Mouse (Mus musculus) heart, embryonic 16.5 days (tissue): ENCODE data around the gene Dab1. TPM values are rescaled to one million over a fixed set of nuclear protein-coding genes. Genes with fewer than 3 reads are reported as not detected.

ENCODE experiments used
- ATAC-seq: fragments of 200-750 bp; cut with Nextera tagmentation; replicated peaks from 2 replicates; pipeline ENCODE4 v1.8.0; 2017; ENCODE audit warnings: moderate number of reproducible peaks; ENCODE audit not compliant: insufficient read depth, low FRiP score; ENCODE audit errors: extremely low read depth
- H3K27ac ChIP-seq: fragments of 300-500 bp; sonication (generic); 2 replicates; pipeline ENCODE4 v1.5.1; 2014; ENCODE audit warnings: mild to moderate bottlenecking, low read length, control low read depth, moderate library complexity
- H3K27me3 ChIP-seq: fragments of 300-500 bp; sonication (generic); 2 replicates; pipeline ENCODE4 v1.6.1; 2014; ENCODE audit warnings: low read length, mixed read lengths; ENCODE audit not compliant: control insufficient read depth, insufficient read depth
- H3K36me3 ChIP-seq: fragments of 300-500 bp; sonication (generic); 2 replicates; pipeline ENCODE4 v1.6.1; 2014; ENCODE audit not compliant: control insufficient read depth, insufficient read depth
- H3K4me1 ChIP-seq: fragments of 300-500 bp; sonication (generic); 2 replicates; pipeline ENCODE4 v1.6.1; 2014; ENCODE audit warnings: low read length, mixed read lengths; ENCODE audit not compliant: control insufficient read depth, insufficient read depth
- H3K4me2 ChIP-seq: fragments of 300-500 bp; sonication (generic); 2 replicates; pipeline ENCODE4 v1.6.1; 2014; ENCODE audit warnings: low read depth, mild to moderate bottlenecking, control low read depth, low read length
- H3K4me3 ChIP-seq: fragments of 300-500 bp; sonication (generic); 2 replicates; pipeline ENCODE4 v1.5.1; 2014; ENCODE audit warnings: mild to moderate bottlenecking, control low read depth, low read length
- H3K9ac ChIP-seq: fragments of 300-500 bp; sonication (generic); 2 replicates; pipeline ENCODE4 v1.6.1; 2014; ENCODE audit warnings: low read length, control low read depth
- H3K9me3 ChIP-seq: fragments of 300-500 bp; sonication (generic); replicated peaks from 2 replicates; pipeline ENCODE4 v1.6.1; 2016; ENCODE audit warnings: low read length; ENCODE audit not compliant: control insufficient read depth
- WGBS: fragments of 180-500 bp; shearing (Covaris S2); extraction: QIAGEN DNeasy Blood & Tissue Kit; methylation state at CpG from one replicate; pipeline ENCODE4 v1.1.7; 2014; 5-methylcytosine and 5-hydroxymethylcytosine counted together
- polyA plus RNA-seq: library from polyadenylated mRNA; unstranded; fragments of >200 nt; fragmentation: Nextera tagmentation; extraction: Ambion mirVana; gene quantifications from 2 replicates; pipeline ENCODE4 v1.2.1, GENCODE M21; 2015

The Dab1 gene
- polyA plus RNA-seq, 1 experiment from 2014 or later: 0.85 TPM

DNA sequence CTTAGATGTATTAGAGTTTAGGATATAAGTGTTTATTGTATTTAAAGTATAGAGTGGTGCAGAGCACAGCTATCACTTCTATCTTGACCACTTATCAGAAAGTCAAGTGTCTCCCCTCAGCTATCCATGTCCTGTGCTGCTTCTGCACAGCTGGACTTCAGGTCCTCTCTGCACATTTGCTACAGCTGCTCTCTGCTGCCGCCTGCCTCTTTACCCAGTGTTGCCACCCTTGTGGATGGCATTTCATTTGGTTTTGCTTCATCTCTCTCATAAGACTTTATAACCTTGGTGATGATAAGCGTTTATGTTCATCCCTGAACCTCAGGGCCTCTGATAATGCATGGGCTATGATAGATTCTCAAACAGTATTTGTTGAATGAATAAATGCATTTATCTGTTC, 919.9 kb downstream of the Dab1 start:
- Histone ChIP-seq H3K27ac (no peak overlapping the region), H3K9ac (no peak overlapping the region), H3K9me3 (no peaks in the 10 kb centered on the region), H3K4me1 (no peaks in the 10 kb centered on the region), H3K4me2 (no peak overlapping the region), H3K36me3 (no peaks in the 10 kb centered on the region), H3K4me3 (no peak overlapping the region), H3K27me3 (no peaks in the 10 kb centered on the region)
- 54% methylated on average over 2 of the region's 2 CpGs for WGBS
- ATAC-seq: no peak

DNA sequence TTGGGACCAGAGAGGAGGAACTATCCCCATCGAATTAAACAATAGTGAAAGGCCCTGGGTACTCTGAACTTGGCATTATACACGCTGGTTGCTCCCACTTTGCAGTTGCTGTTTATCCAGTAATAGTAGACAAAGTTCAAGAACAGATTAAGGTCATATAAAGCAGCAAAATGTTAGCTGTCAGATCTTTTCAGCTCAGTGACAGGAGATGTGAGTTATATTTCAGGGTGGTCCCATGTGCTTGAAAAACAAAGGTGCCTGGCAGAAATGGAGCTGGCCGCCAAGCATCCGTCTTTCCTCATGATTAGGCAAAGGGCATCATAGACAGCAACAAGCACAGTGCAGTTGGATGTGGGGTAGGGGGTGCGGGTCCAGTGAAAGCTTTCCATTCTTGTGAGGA, 927.9 kb downstream of the Dab1 start:
- H3K27ac ChIP-seq: no peak overlapping the region
- no peak overlapping the region for H3K9ac ChIP-seq
- no peaks in the 10 kb centered on the region for H3K9me3 ChIP-seq
- H3K27me3 ChIP-seq: no peaks in the 10 kb centered on the region
- 84% methylated on average over 5 of the region's 5 CpGs for WGBS
- no peaks in the 10 kb centered on the region for H3K4me1 ChIP-seq
- no peak overlapping the region for H3K4me2 ChIP-seq
- H3K36me3 ChIP-seq: no peaks in the 10 kb centered on the region
- H3K4me3 ChIP-seq: no peak overlapping the region
- no peak for ATAC-seq

DNA sequence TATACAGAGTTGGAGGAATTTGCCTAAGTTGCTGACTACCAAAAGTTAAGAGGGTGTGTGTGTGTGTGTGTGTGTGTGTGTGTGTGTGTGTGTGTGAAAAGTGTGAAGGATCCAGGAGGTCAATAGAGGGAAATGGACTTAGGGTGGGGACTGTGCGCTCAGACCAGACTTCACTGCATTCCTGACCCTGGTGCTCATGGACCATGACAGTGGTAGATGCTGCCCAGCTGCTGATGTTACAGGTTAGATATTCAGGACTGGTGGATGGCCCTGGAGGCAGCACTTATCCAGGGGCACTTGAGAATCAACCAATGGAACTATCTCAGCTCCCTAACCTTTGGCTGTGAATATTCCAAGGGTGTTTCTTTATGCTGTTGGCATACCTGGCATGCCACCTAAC, 929.1 kb downstream of the Dab1 start:
- H3K27ac ChIP-seq: no peak overlapping the region
- H3K4me1 ChIP-seq: no peaks in the 10 kb centered on the region
- no peak overlapping the region for H3K4me3 ChIP-seq
- WGBS: 75% methylated on average over 1 of the region's 1 CpGs
- no peaks in the 10 kb centered on the region for H3K9me3 ChIP-seq
- H3K36me3 ChIP-seq: no peaks in the 10 kb centered on the region
- ATAC-seq: no peak
- no peak overlapping the region for H3K4me2 ChIP-seq
- no peak overlapping the region for H3K9ac ChIP-seq
- H3K27me3 ChIP-seq: no peaks in the 10 kb centered on the region

DNA sequence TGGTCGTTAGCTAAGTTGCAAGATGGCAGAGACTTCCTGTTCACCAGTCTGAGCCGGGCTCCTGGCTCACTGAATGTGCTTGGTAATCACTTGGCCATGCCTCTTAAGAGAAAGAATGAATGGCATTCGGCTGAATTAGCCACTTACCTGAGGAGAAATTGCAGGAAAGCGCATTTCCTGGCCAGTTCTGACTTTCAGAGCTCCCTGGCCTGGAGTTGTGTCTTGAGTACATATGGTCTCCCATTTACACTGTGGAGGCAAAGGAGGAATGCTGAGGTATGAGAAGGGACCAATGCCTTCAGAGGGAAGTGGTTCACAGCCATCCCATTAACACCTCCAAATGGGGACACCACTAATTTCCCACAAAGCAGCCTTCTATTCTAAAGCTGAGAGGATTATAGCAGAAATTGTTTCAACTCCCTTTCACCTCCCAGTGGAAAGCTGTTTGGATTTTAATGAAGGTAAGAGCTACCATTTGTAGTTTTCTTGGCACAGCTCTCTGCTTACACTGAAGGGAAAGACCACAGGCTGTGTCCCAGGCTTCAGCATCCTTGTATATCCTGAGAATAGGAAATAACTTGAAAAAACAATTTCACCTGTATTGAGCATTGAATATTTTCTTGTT, 931.5 kb downstream of the Dab1 start:
- Histone ChIP-seq H3K4me3 (no peak overlapping the region), H3K9ac (no peak overlapping the region), H3K27ac (no peak overlapping the region), H3K9me3 (no peaks in the 10 kb centered on the region), H3K4me1 (no peaks in the 10 kb centered on the region), H3K27me3 (no peaks in the 10 kb centered on the region), H3K36me3 (no peaks in the 10 kb centered on the region), H3K4me2 (no peak overlapping the region)
- WGBS: 53% methylated on average over 4 of the region's 4 CpGs
- no peak for ATAC-seq

DNA sequence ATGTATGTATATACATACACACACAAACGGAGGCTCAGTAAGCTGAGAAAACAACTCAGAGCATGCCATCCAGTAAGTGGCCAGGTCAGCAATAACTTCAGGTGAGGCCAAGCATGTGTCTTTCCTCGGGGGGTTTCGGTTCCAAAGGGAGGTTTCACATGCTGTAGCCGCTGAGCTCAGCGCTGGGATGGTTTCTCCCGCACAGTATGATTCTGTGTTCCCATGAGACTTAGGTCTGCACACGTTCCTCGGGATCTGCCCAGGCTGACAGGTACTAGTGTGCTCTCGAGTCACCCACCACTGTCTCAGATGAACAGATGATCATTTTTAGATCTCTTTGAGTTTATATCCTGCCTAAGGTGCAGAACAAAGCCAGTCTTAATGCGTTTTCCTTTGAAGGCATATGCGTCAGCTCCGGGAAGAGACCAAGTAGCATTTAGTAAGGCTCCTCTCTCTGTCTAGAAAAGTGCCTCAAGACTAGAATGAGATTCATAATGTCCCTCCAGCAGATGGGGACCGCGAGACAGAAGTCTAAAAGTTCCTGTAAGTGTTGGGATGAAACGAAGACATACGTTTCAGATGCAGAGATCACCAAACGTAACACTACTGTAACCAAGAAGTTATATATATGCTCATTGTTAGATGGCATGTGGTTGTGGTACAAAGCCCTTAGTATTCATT, 932.4 kb downstream of the Dab1 start:
- H3K4me3 ChIP-seq: no peak overlapping the region
- no peak for ATAC-seq
- H3K4me1 ChIP-seq: no peaks in the 10 kb centered on the region
- no peaks in the 10 kb centered on the region for H3K27me3 ChIP-seq
- no peak overlapping the region for H3K9ac ChIP-seq
- H3K27ac ChIP-seq: no peak overlapping the region
- H3K36me3 ChIP-seq: no peaks in the 10 kb centered on the region
- no peak overlapping the region for H3K4me2 ChIP-seq
- H3K9me3 ChIP-seq: no peaks in the 10 kb centered on the region
- 86% methylated on average over 17 of the region's 17 CpGs for WGBS

DNA sequence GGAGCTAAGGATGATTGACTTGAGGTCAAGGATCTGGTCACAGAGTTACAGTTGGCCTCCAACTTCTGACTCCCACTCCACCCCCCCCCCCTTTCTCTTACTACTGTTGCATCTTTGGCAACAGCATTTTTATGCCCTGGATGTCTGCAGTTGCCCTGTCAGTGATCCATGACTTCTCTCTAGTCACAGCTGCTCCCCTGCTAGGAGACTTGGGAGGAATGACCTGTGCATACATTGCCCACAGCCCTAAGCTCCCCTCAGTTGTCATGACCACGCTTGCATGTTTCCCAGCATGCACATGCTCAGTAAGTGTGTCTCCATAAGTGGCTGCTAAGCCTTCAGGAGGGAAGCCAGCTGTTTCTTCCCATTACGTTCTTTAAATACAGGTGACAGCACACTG, 936.2 kb downstream of the Dab1 start:
- no peak for ATAC-seq
- no peak overlapping the region for H3K9ac ChIP-seq
- H3K27ac ChIP-seq: no peak overlapping the region
- 57% methylated on average over 2 of the region's 2 CpGs for WGBS
- no peak overlapping the region for H3K4me2 ChIP-seq
- H3K4me3 ChIP-seq: no peak overlapping the region
- H3K27me3 ChIP-seq: no peaks in the 10 kb centered on the region
- H3K9me3 ChIP-seq: no peaks in the 10 kb centered on the region
- no peaks in the 10 kb centered on the region for H3K4me1 ChIP-seq
- no peaks in the 10 kb centered on the region for H3K36me3 ChIP-seq

DNA sequence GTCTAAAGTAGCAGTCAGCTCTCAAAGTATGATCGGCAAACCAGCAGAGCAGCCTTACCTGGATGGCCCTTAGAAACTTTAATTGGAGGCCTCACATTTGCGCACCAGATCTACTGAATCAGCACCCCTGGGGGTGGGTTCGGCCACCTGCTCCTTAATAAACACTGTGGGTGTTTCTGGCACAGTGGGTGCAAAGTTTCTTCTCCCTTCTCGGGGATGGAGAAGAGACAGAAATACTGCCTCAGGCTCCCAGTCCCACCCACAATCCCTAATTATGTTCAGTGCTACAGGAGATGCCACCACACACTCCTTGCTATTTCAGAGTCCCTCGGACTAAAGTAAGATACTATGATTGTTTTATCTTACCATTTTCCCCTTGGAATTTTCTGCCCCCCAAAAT, 944.4 kb downstream of the Dab1 start:
- H3K4me1 ChIP-seq: no peaks in the 10 kb centered on the region
- no peaks in the 10 kb centered on the region for H3K36me3 ChIP-seq
- no peaks in the 10 kb centered on the region for H3K9me3 ChIP-seq
- H3K9ac ChIP-seq: no peak overlapping the region
- H3K4me2 ChIP-seq: no peak overlapping the region
- H3K27ac ChIP-seq: no peak overlapping the region
- H3K27me3 ChIP-seq: no peaks in the 10 kb centered on the region
- WGBS: 73% methylated on average over 5 of the region's 5 CpGs
- ATAC-seq: no peak
- H3K4me3 ChIP-seq: no peak overlapping the region

DNA sequence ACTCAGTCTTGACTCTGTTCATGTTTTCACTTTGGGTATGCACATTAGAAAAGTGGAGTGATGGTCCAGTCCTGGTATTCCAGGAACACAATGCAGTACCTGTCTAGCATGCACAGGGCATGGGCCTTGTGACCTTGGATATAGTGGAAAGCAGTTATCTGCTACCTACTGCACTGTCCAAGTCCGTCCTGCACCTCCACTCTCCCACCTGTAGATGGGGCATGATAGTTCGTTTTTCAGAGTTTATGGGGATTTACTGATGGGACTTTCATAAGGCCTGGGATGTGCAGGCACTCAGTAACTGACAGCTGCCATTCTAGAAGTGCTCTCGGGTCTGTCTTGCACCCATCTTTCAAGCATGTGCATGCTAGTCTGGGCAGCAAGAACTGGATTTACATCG, 951.4 kb downstream of the Dab1 start:
- Histone ChIP-seq H3K9ac (no peak overlapping the region), H3K36me3 (no peaks in the 10 kb centered on the region), H3K27ac (no peak overlapping the region), H3K4me1 (no peaks in the 10 kb centered on the region), H3K9me3 (no peaks in the 10 kb centered on the region), H3K27me3 (no peaks in the 10 kb centered on the region), H3K4me3 (no peak overlapping the region), H3K4me2 (no peak overlapping the region)
- ATAC-seq: no peak
- WGBS: 61% methylated on average over 4 of the region's 4 CpGs

DNA sequence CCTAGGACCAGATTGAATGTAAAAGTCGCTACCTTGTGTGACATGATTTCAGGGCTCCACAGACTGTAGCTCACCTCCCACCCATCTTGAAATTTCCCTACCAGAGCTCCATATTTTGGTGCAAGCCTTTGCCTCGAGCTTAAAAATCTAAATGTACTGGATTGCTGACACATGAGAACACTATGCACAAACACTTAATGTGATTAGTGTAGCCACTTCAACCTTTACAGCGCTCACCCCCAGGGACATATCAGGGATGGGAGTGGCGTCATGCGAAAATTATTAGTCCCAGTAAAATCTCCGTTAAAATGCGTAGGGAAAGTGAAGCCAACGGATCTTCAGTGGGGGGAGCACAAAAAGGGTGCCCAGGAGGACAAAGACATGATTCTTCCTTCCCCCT, 953.3 kb downstream of the Dab1 start:
- H3K36me3 ChIP-seq: no peaks in the 10 kb centered on the region

More for the DNA sequence above, 953.3 kb downstream of the Dab1 start:
- Histone ChIP-seq H3K9me3 (no peaks in the 10 kb centered on the region), H3K4me3 (no peak overlapping the region), H3K27me3 (no peaks in the 10 kb centered on the region), H3K27ac (no peak overlapping the region), H3K4me2 (no peak overlapping the region), H3K9ac (no peak overlapping the region), H3K4me1 (no peaks in the 10 kb centered on the region)
- 69% methylated on average over 8 of the region's 8 CpGs for WGBS
- no peak for ATAC-seq
